Mouse (Mus musculus) right cerebral cortex, postnatal 4 days (tissue): Measurements from ENCODE around the gene Mlf2.
A peak's percentile ranks its signal among the peaks of the same experiment; 100 is the strongest.
"Not testable (repeated sequence)": the region's sequence is repeated elsewhere in the genome, so short reads cannot be mapped to it uniquely, and the experiment has no call there.

Source experiments
- DNase-seq: peaks from one replicate; pipeline ENCODE4 v3.0.0-alpha.2; 2022

Mlf2 gene

GRCm38 (mm10) chr6:124930754-124931524 is at the start of gene Mlf2:
Mlf2 (plus strand) TSS chr6:124931386.
- DNase-seq = peak; percentile 99

GRCm38 (mm10) chr6:124881821-124882220 is 49.4 kb upstream of the Mlf2 start:
- no peak for DNase-seq

- DNase-seq = no peak
Measured at GRCm38 (mm10) chr6:124883351-124883750, 47.8 kb upstream of the Mlf2 start.

- no peak for DNase-seq
Measured at GRCm38 (mm10) chr6:124884714-124885500, 46.3 kb upstream of the Mlf2 start.

- DNase-seq = no peak
Measured at GRCm38 (mm10) chr6:124885956-124886381, 45.2 kb upstream of the Mlf2 start.

GRCm38 (mm10) chr6:124887986-124888385 is 43.2 kb upstream of the Mlf2 start, which contains the start of gene Cd4:
Cd4 (minus strand) TSS chr6:124888221.
- DNase-seq = no peak

GRCm38 (mm10) chr6:124888555-124889125 is 42.5 kb upstream of the Mlf2 start:
- no peak for DNase-seq

- DNase-seq = no peak
Measured at GRCm38 (mm10) chr6:124890997-124891396, 40.2 kb upstream of the Mlf2 start.

- not testable (repeated sequence) for DNase-seq
Measured at GRCm38 (mm10) chr6:124894113-124894512, 37.1 kb upstream of the Mlf2 start.

- DNase-seq = no peak
Measured at GRCm38 (mm10) chr6:124898359-124898758, 32.8 kb upstream of the Mlf2 start.

- DNase-seq = no peak
Measured at GRCm38 (mm10) chr6:124900056-124900800, 31.0 kb upstream of the Mlf2 start.

GRCm38 (mm10) chr6:124900801-124901480 is 30.2 kb upstream of the Mlf2 start:
- DNase-seq = no peak

GRCm38 (mm10) chr6:124901851-124902250 is 29.3 kb upstream of the Mlf2 start:
- no peak for DNase-seq

GRCm38 (mm10) chr6:124903580-124904151 is 27.5 kb upstream of the Mlf2 start:
- DNase-seq = peak; percentile 86

GRCm38 (mm10) chr6:124904161-124904981 is 26.8 kb upstream of the Mlf2 start:
- peak; percentile 46 for DNase-seq

- no peak for DNase-seq
Measured at GRCm38 (mm10) chr6:124904991-124905860, 26.0 kb upstream of the Mlf2 start.

GRCm38 (mm10) chr6:124907767-124908166 is 23.4 kb upstream of the Mlf2 start:
- no peak for DNase-seq

- DNase-seq = no peak
Measured at GRCm38 (mm10) chr6:124910032-124910431, 21.2 kb upstream of the Mlf2 start.

GRCm38 (mm10) chr6:124911533-124912218 is 19.5 kb upstream of the Mlf2 start, which contains the start of gene Lag3:
Lag3 (minus strand) TSS chr6:124911705.
- no peak for DNase-seq
